Mouse (Mus musculus): ENCODE results near the gene Cldn19. TPM values are rescaled to one million over a fixed set of nuclear protein-coding genes. Genes with fewer than 3 reads are reported as not detected.

Cldn19 gene
- polyA plus RNA-seq, 1 experiment from 2014 or later: not detected

DNA sequence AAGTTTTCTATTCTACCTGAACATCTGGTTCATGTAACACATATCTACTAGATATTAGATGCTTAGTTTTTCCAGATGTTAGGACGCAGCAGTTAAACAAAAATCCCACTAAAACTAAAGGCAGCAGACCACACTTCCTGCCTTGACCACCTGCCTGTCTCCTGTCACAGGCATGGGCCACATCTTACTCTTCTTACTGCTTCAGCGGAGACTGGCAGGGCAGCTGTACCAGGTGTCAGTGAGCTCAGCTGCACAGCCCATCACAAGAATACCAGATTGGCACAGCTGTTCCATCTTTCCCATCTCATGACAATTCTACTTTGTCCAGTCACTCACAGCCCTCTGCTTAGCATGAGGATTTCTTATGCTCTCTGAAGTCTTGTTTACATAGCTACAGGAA, 42.1 kb downstream of the Cldn19 start:
- WGBS: 53% methylated on average over 2 of the region's 2 CpGs
- Histone ChIP-seq H3K4me1 (replicated peaks; ENCODE audit: control insufficient read depth, insufficient read depth) (0 out of 2 replicates have a peak, but pooled peaks cover 4% of the 10 kb centered on the region), H3K36me3 (ENCODE audit: control insufficient read depth, insufficient read depth, low read length) (no peaks in the 10 kb centered on the region), H3K9ac (ENCODE audit: low read length) (no peak overlapping the region), H3K4me3 (ENCODE audit: low read depth, low read length) (no peak overlapping the region), H3K9me3 (ENCODE audit: control insufficient read depth, low read length) (no peaks in the 10 kb centered on the region), H3K4me2 (replicated peaks; ENCODE audit: low read depth) (no peak overlapping the region), H3K27ac (replicated peaks) (no peak overlapping the region), H3K27me3 (ENCODE audit: control insufficient read depth, insufficient read depth, low read length) (no peaks in the 10 kb centered on the region)
- ATAC-seq (ENCODE audit: low FRiP score, low TSS enrichment): no peak
- TF ChIP-seq CTCF (IDR thresholded peaks at IDR 0.05; ENCODE audit: low read depth): no peak
- no peak for DNase-seq (ENCODE audit: low spot score)

DNA sequence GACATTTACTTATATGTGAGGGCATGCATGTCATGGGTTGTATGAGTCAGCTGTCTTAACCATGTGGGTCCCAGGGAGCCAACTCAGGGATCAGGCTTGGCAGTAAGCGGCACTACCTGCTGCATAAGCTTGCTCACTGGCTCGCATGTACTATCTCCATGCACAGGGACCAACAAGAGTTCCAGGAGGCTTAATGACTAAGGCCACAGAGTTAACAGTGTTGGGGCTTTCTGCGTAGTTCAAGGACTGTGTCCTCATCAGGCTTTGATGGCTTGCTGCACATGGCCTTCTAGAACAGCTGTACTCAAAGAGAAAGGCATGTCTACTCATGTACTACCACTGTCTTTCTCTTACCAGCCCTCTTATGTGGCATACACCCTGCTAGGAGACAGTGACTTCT, 45.5 kb downstream of the Cldn19 start:
- DNase-seq (ENCODE audit: low spot score): no peak

DNA sequence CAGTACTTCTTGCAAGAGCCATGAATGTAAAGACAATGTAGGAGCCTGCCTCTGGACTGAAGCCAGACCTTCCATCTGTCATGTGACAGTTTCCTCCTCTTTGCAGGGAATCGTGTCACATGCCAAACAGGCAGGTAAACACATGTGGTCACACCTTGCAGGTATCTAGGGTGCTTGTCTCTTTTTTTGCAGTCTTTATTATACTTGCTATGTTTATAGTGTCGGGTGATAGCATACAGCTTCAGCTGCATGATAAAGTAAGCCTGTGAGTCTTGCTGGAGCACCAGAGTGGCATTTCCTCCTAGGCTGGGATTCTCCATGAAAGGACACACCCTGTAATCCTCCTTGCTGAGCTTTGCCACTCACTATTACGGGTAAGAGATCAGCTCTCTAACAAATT, 46.6 kb downstream of the Cldn19 start:
- Histone ChIP-seq H3K4me2 (replicated peaks; ENCODE audit: low read depth) (no peak overlapping the region), H3K27ac (replicated peaks) (no peak overlapping the region), H3K4me3 (ENCODE audit: low read depth, low read length) (no peak overlapping the region), H3K4me1 (replicated peaks; ENCODE audit: control insufficient read depth, insufficient read depth) (no peaks in the 10 kb centered on the region), H3K27me3 (ENCODE audit: control insufficient read depth, insufficient read depth, low read length) (no peaks in the 10 kb centered on the region), H3K36me3 (ENCODE audit: control insufficient read depth, insufficient read depth, low read length) (no peaks in the 10 kb centered on the region), H3K9ac (ENCODE audit: low read length) (no peak overlapping the region), H3K9me3 (ENCODE audit: control insufficient read depth, low read length) (no peaks in the 10 kb centered on the region)
- ATAC-seq (ENCODE audit: low FRiP score, low TSS enrichment) (no peak), DNase-seq (ENCODE audit: low spot score) (no peak)
- TF ChIP-seq EP300 (optimal IDR thresholded peaks at IDR 0.05) (no peak), CTCF (IDR thresholded peaks at IDR 0.05; ENCODE audit: low read depth) (no peak)
- WGBS: 59% methylated on average over 3 of the region's 3 CpGs

More for the DNA sequence above, 45.5 kb downstream of the Cldn19 start:
- WGBS: 94% methylated on average over 3 of the region's 3 CpGs
- Histone ChIP-seq H3K36me3 (ENCODE audit: control insufficient read depth, insufficient read depth, low read length) (no peaks in the 10 kb centered on the region), H3K9me3 (ENCODE audit: control insufficient read depth, low read length) (no peaks in the 10 kb centered on the region), H3K4me3 (ENCODE audit: low read depth, low read length) (no peak overlapping the region), H3K27me3 (ENCODE audit: control insufficient read depth, insufficient read depth, low read length) (no peaks in the 10 kb centered on the region), H3K4me1 (replicated peaks; ENCODE audit: control insufficient read depth, insufficient read depth) (no peaks in the 10 kb centered on the region), H3K4me2 (replicated peaks; ENCODE audit: low read depth) (no peak overlapping the region), H3K27ac (replicated peaks) (no peak overlapping the region), H3K9ac (ENCODE audit: low read length) (no peak overlapping the region)
- no peak for ATAC-seq (ENCODE audit: low FRiP score, low TSS enrichment)
- TF ChIP-seq EP300 (optimal IDR thresholded peaks at IDR 0.05): no peak
- TF ChIP-seq CTCF (IDR thresholded peaks at IDR 0.05; ENCODE audit: low read depth): no peak

DNA sequence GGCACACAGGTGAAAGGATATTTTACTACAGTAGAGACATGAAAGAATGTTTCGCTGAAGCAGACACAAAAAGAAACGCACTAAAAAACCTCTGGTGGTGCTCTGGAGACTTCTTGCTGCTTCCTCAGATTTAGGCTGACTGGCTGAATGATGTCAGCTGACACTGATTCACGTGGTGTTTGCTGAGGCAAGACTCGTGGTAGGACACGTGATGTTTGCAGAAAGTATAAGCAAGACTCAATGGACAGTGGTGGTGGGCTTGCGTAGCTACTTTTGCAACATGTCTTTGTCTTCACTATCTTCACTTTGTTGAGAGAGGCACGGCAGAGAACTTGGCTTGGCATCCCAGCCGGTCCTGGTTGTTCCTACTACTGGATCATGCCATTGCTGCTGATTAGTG, 48.1 kb downstream of the Cldn19 start:
- TF ChIP-seq EP300 (optimal IDR thresholded peaks at IDR 0.05) (no peak), CTCF (IDR thresholded peaks at IDR 0.05; ENCODE audit: low read depth) (no peak)
- Histone ChIP-seq H3K36me3 (ENCODE audit: control insufficient read depth, insufficient read depth, low read length) (0 out of 2 replicates have a peak, but pooled peaks cover 2% of the 10 kb centered on the region), H3K4me2 (replicated peaks; ENCODE audit: low read depth) (no peak overlapping the region), H3K4me3 (ENCODE audit: low read depth, low read length) (no peak overlapping the region), H3K9ac (ENCODE audit: low read length) (no peak overlapping the region), H3K27me3 (ENCODE audit: control insufficient read depth, insufficient read depth, low read length) (no peaks in the 10 kb centered on the region), H3K27ac (replicated peaks) (no peak overlapping the region), H3K4me1 (replicated peaks; ENCODE audit: control insufficient read depth, insufficient read depth) (no peaks in the 10 kb centered on the region), H3K9me3 (ENCODE audit: control insufficient read depth, low read length) (no peaks in the 10 kb centered on the region)
- DNase-seq (ENCODE audit: low spot score): no peak
- WGBS: 87% methylated on average over 8 of the region's 8 CpGs
- no peak for ATAC-seq (ENCODE audit: low FRiP score, low TSS enrichment)

- TF ChIP-seq EP300 (optimal IDR thresholded peaks at IDR 0.05) (no peak), CTCF (IDR thresholded peaks at IDR 0.05; ENCODE audit: low read depth) (no peak)
- Histone ChIP-seq H3K4me1 (replicated peaks; ENCODE audit: control insufficient read depth, insufficient read depth) (no peaks in the 10 kb centered on the region), H3K4me2 (replicated peaks; ENCODE audit: low read depth) (no peak overlapping the region), H3K36me3 (ENCODE audit: control insufficient read depth, insufficient read depth, low read length) (0 out of 2 replicates have a peak, but pooled peaks cover 2% of the 10 kb centered on the region), H3K9me3 (ENCODE audit: control insufficient read depth, low read length) (no peaks in the 10 kb centered on the region), H3K4me3 (ENCODE audit: low read depth, low read length) (no peak overlapping the region), H3K27ac (replicated peaks) (no peak overlapping the region), H3K27me3 (ENCODE audit: control insufficient read depth, insufficient read depth, low read length) (no peaks in the 10 kb centered on the region), H3K9ac (ENCODE audit: low read length) (no peak overlapping the region)
- 81% methylated on average over 5 of the region's 5 CpGs for WGBS
- ATAC-seq (ENCODE audit: low FRiP score, low TSS enrichment) (no peak), DNase-seq (ENCODE audit: low spot score) (no peak)
Observed at GRCm38 (mm10) chr4:119305418-119305817, 50.2 kb downstream of the Cldn19 start.

Other genes with a start within 250 kb of the Cldn19 start
- 36.9 and 39.8 TPM in 2 replicates for gene Slc2a1, start 146.7 kb upstream of the Cldn19 start, polyA plus RNA-seq (2015; fragmentation: Nextera tagmentation; extraction: Ambion mirVana)
- 3.7 and 4.1 TPM in 2 replicates for gene Zfp691, start 81.2 kb upstream of the Cldn19 start, polyA plus RNA-seq (2015; fragmentation: Nextera tagmentation; extraction: Ambion mirVana)
- gene Ermap, start 65.4 kb upstream of the Cldn19 start, polyA plus RNA-seq (2015; fragmentation: Nextera tagmentation; extraction: Ambion mirVana): 0.40 and 0.42 TPM in 2 replicates
- gene Svbp, start 60.1 kb upstream of the Cldn19 start, polyA plus RNA-seq (2015; fragmentation: Nextera tagmentation; extraction: Ambion mirVana): 99.7 and 100 TPM in 2 replicates
- gene Tmem269, start 37.2 kb upstream of the Cldn19 start, polyA plus RNA-seq (2015; fragmentation: Nextera tagmentation; extraction: Ambion mirVana): 0.07 and 0.10 TPM in 2 replicates
- gene AU022252, start 22.7 kb upstream of the Cldn19 start, polyA plus RNA-seq (2015; fragmentation: Nextera tagmentation; extraction: Ambion mirVana): 15.6 and 16.9 TPM in 2 replicates
- gene P3h1, start 22.5 kb upstream of the Cldn19 start, polyA plus RNA-seq (2015; fragmentation: Nextera tagmentation; extraction: Ambion mirVana): 17.0 and 19.7 TPM in 2 replicates
- 330 and 339 TPM in 2 replicates for gene Ybx1, start 39.2 kb downstream of the Cldn19 start, polyA plus RNA-seq (2015; fragmentation: Nextera tagmentation; extraction: Ambion mirVana)
- gene Ppih, start 65.1 kb downstream of the Cldn19 start, polyA plus RNA-seq (2015; fragmentation: Nextera tagmentation; extraction: Ambion mirVana): 42.0 and 44.7 TPM in 2 replicates
- 1.4 and 2.2 TPM in 2 replicates for gene Ccdc30, start 160.1 kb downstream of the Cldn19 start, polyA plus RNA-seq (2015; fragmentation: Nextera tagmentation; extraction: Ambion mirVana)
- gene Ppcs, start 167.0 kb downstream of the Cldn19 start, polyA plus RNA-seq (2015; fragmentation: Nextera tagmentation; extraction: Ambion mirVana): 30.7 and 31.6 TPM in 2 replicates
- 0.15 and 0.35 TPM in 2 replicates for gene Zmynd12, start 167.4 kb downstream of the Cldn19 start, polyA plus RNA-seq (2015; fragmentation: Nextera tagmentation; extraction: Ambion mirVana)
- gene Rimkla, start 237.2 kb downstream of the Cldn19 start, polyA plus RNA-seq (2015; fragmentation: Nextera tagmentation; extraction: Ambion mirVana): 0.19 and 0.25 TPM in 2 replicates